Mouse (Mus musculus) liver, embryonic 14.5 days (tissue): ENCODE measurements around the gene Inca1.

ENCODE experiments used
- CTCF ChIP-seq: IDR thresholded peaks from 2 replicates; pipeline ENCODE4 v1.5.1; 2016; ENCODE audit warnings: antibody characterized with exemption, low read depth, control low read depth
- EP300 ChIP-seq: IDR thresholded peaks from 2 replicates; pipeline ENCODE4 v1.6.1; 2016; ENCODE audit warnings: antibody characterized with exemption, low read depth

DNA sequence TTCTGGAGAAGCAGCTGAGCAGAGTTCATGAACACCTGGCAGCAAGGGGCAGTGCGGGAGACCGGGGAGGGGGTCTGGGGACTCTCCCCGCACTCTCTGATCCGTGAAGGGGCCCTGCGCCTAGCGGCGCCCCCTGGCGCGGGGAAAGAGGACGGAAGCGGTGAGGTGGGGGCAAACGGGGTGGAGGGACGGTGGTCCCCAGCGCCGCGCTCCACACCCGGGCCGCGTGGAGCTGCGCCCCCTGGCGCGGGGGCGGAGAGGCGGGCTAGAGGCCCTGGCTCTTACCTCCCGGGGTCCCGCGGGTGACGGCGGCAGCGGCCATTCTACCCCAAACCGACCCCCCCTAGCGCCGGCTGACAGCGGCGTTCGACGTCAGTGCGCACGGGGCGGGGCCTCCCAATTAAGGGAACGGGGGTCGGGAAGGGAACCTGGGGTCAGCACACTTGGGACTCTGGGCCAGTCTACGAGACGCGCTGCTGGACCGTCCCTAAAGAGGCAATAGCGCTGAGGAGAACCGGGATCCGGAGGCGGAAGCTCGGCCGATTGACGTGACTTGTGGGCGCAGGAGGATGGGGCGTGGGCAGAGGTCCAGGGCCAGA, 12.3 kb downstream of the Inca1 start, which contains the start of gene Camta2:
- TF ChIP-seq CTCF (peak; percentile 59), EP300 (no peak)
